Mouse (Mus musculus): ENCODE results near the gene Il6st. TPM values are rescaled to one million over a fixed set of nuclear protein-coding genes. Genes with fewer than 3 reads are reported as not detected.

Gene Il6st
- polyA plus RNA-seq, 1 experiment from 2014 or later = 20.7 TPM

DNA sequence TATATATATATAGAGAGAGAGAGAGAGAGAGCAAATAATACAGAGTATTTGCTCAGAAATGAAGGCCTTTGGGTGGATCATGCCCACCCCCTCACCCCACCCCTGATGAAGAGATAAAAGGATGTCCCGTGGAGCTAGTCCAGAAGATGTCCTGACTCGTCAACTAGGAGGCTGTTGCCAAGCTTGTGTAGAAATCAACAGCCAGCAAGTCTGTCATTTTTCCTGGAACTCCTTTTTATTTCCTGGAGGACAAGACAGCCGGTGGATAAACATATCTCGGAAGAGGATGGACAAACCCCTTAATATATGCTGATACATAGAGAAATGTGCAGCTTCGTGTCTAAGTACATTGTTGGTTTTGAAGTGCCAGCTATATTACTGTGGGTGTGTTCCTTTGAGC lies 49.0 kb downstream of the Il6st start:
- H3K4me1 ChIP-seq (ENCODE audit: control insufficient read depth, insufficient read depth, low read length) = no peaks in the 10 kb centered on the region
- no peak overlapping the region for H3K27ac ChIP-seq (replicated peaks; ENCODE audit: low read depth, low read length)
- H3K4me2 ChIP-seq (ENCODE audit: low read length) = no peak overlapping the region
- no peaks in the 10 kb centered on the region for H3K9me3 ChIP-seq (ENCODE audit: control insufficient read depth, low read length)
- DNase-seq (no peak), ATAC-seq (ENCODE audit: low FRiP score, low TSS enrichment) (no peak)
- 91% methylated on average over 5 of the region's 5 CpGs for WGBS
- H3K4me3 ChIP-seq (replicated peaks; ENCODE audit: low read depth, low read length) = no peak overlapping the region
- peaks cover 1% of the 10 kb centered on the region; the same call in 1 of the 2 replicates for H3K36me3 ChIP-seq (ENCODE audit: control insufficient read depth, insufficient read depth, low read length)
- no peak overlapping the region for H3K9ac ChIP-seq (replicated peaks; ENCODE audit: low read length)
- no peaks in the 10 kb centered on the region for H3K27me3 ChIP-seq (ENCODE audit: control insufficient read depth, insufficient read depth, low read length)

DNA sequence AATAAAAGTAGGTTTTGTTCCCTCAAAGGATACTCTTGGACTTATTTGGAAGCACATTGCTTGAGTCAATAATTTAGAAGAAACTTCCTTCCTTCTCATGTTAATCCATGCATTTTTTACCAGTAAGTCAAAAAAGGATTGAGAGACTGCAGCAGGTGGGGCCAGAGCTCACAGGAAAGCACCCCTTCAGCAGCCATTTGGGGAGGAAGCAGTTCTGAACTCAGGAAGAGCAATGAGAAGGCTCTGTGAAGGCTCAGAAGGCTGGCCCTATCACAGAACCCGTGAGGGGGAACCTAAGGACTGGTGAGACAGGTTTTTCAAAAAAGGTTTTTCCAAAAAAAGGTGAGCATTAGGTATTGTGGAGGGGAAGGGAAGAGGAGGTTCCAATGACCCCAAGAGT lies 50.7 kb downstream of the Il6st start:
- no peak overlapping the region for H3K9ac ChIP-seq (replicated peaks; ENCODE audit: low read length)
- no peak overlapping the region for H3K27ac ChIP-seq (replicated peaks; ENCODE audit: low read depth, low read length)
- H3K36me3 ChIP-seq (ENCODE audit: control insufficient read depth, insufficient read depth, low read length) = no peaks in the 10 kb centered on the region
- no peaks in the 10 kb centered on the region for H3K9me3 ChIP-seq (ENCODE audit: control insufficient read depth, low read length)
- H3K4me3 ChIP-seq (replicated peaks; ENCODE audit: low read depth, low read length) = no peak overlapping the region
- no peaks in the 10 kb centered on the region for H3K4me1 ChIP-seq (ENCODE audit: control insufficient read depth, insufficient read depth, low read length)
- ATAC-seq (ENCODE audit: low FRiP score, low TSS enrichment) (no peak), DNase-seq (no peak)
- H3K4me2 ChIP-seq (ENCODE audit: low read length) = no peak overlapping the region
- 75% methylated on average over 1 of the region's 1 CpGs for WGBS
- no peaks in the 10 kb centered on the region for H3K27me3 ChIP-seq (ENCODE audit: control insufficient read depth, insufficient read depth, low read length)

DNA sequence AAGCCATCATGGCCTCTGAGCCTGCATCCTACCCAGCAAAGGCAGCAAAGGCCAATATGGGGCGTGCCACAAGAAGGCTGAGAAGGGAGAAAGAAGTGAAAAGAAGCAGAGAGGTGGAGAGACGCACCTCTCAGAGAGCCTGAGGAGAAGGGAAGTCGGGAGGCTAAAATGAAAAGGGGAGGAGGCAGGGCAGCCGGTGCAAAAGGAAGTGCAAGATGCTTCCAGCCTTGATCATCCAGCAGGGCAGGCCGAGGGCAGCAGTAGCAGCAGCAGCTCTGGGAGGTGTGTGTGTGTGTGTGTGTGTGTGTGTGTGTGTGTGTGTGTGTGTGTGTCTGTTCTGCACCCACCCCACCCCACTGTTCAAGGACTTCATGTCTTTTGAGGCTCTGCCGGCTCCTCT lies 58.4 kb downstream of the Il6st start:
- H3K9ac ChIP-seq (replicated peaks; ENCODE audit: low read length) = no peak overlapping the region
- 64% methylated on average over 6 of the region's 6 CpGs for WGBS
- no peak for DNase-seq
- H3K4me3 ChIP-seq (replicated peaks; ENCODE audit: low read depth, low read length) = no peak overlapping the region
- no peaks in the 10 kb centered on the region for H3K36me3 ChIP-seq (ENCODE audit: control insufficient read depth, insufficient read depth, low read length)
- H3K27me3 ChIP-seq (ENCODE audit: control insufficient read depth, insufficient read depth, low read length) = no peaks in the 10 kb centered on the region
- H3K27ac ChIP-seq (replicated peaks; ENCODE audit: low read depth, low read length) = no peak overlapping the region
- no peak overlapping the region for H3K4me2 ChIP-seq (ENCODE audit: low read length)
- H3K9me3 ChIP-seq (ENCODE audit: control insufficient read depth, low read length) = no peaks in the 10 kb centered on the region
- H3K4me1 ChIP-seq (ENCODE audit: control insufficient read depth, insufficient read depth, low read length) = no peaks in the 10 kb centered on the region
- no peak for ATAC-seq (ENCODE audit: low FRiP score, low TSS enrichment)

DNA sequence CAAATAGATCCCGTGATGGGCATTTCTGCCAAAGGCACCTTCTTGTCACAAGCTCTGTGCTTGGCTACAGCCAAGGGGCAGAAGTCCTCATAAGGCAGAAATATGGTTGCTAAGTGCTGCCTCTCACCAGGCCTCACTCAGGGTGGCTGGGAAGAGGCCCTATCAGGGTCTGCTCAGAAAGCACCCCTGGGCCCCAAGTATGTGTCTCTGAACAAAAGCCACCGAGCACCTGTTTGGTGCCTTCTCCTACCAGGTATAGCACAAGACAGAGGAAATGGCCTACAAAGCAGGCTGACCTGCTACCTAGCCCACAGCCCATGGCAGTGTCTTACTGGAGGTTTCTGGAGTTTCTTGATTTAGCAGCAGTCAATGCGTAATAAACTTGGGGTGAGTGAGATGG lies 59.0 kb downstream of the Il6st start:
- ATAC-seq (ENCODE audit: low FRiP score, low TSS enrichment) (no peak), DNase-seq (no peak)
- no peaks in the 10 kb centered on the region for H3K27me3 ChIP-seq (ENCODE audit: control insufficient read depth, insufficient read depth, low read length)
- no peak overlapping the region for H3K4me3 ChIP-seq (replicated peaks; ENCODE audit: low read depth, low read length)
- H3K4me1 ChIP-seq (ENCODE audit: control insufficient read depth, insufficient read depth, low read length) = no peaks in the 10 kb centered on the region
- no peak overlapping the region for H3K27ac ChIP-seq (replicated peaks; ENCODE audit: low read depth, low read length)
- H3K9me3 ChIP-seq (ENCODE audit: control insufficient read depth, low read length) = no peaks in the 10 kb centered on the region
- H3K36me3 ChIP-seq (ENCODE audit: control insufficient read depth, insufficient read depth, low read length) = no peaks in the 10 kb centered on the region
- 83% methylated on average over 3 of the region's 3 CpGs for WGBS
- H3K9ac ChIP-seq (replicated peaks; ENCODE audit: low read length) = no peak overlapping the region
- no peak overlapping the region for H3K4me2 ChIP-seq (ENCODE audit: low read length)

DNA sequence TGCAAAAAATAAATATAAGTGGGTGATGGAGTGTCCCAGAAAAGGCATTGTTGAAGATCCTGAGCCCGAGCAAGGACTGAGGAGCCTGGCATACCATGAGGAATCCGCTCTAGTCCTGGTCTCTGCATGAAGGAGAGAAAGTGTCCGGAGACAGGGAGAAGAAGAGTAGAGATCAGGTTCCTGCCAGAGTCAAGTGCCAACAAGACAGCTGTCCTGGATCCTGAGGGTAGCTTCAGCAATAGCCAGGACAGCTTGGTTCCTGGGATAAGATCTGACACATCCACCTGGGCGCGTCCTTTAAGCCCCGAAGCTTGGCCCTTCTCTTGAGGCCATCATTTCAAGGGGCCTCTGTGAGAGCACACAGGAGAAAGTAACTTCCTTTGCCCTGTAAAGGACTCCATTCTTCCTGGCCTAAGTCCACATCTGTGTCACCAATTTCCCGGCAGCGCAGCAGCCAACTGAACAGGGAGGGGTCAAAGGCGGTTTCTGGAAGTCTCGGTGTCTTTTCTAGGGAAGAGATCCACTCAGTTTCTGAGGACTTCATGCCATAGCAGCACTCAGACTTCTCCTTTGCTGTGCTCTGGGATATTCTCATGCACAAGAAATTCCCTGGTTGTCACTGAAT lies 59.6 kb downstream of the Il6st start:
- Histone ChIP-seq H3K4me3 (replicated peaks; ENCODE audit: low read depth, low read length) (no peak overlapping the region), H3K27ac (replicated peaks; ENCODE audit: low read depth, low read length) (no peak overlapping the region), H3K27me3 (ENCODE audit: control insufficient read depth, insufficient read depth, low read length) (no peaks in the 10 kb centered on the region), H3K4me2 (ENCODE audit: low read length) (no peak overlapping the region), H3K9me3 (ENCODE audit: control insufficient read depth, low read length) (no peaks in the 10 kb centered on the region), H3K36me3 (ENCODE audit: control insufficient read depth, insufficient read depth, low read length) (no peaks in the 10 kb centered on the region), H3K4me1 (ENCODE audit: control insufficient read depth, insufficient read depth, low read length) (no peaks in the 10 kb centered on the region), H3K9ac (replicated peaks; ENCODE audit: low read length) (no peak overlapping the region)
- no peak for DNase-seq
- no peak for ATAC-seq (ENCODE audit: low FRiP score, low TSS enrichment)
- 94% methylated on average over 10 of the region's 10 CpGs for whole genome bisulfite sequencing

DNA sequence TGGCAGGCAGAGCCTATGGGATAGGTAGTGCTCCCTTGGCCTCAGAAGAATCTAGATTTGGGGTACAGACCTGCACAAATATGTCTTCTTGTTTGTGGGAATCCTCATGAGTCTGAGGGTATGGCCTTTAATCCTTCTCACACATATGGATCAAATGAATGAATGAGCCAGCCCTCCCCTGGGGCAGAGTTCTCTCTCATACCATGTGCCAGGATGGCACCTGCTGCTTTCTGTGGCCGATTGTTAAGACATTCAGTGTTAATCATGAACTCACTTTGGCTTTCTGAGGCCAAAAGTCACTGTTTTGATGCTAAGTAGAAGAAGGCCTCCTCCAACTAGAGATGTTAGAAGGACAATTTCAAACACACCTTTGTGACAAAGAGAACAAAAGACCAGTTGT lies 63.3 kb downstream of the Il6st start:
- Histone ChIP-seq H3K36me3 (ENCODE audit: control insufficient read depth, insufficient read depth, low read length) (no peaks in the 10 kb centered on the region), H3K9me3 (ENCODE audit: control insufficient read depth, low read length) (no peaks in the 10 kb centered on the region), H3K4me3 (replicated peaks; ENCODE audit: low read depth, low read length) (no peak overlapping the region), H3K4me2 (ENCODE audit: low read length) (no peak overlapping the region), H3K9ac (replicated peaks; ENCODE audit: low read length) (no peak overlapping the region), H3K27me3 (ENCODE audit: control insufficient read depth, insufficient read depth, low read length) (no peaks in the 10 kb centered on the region), H3K27ac (replicated peaks; ENCODE audit: low read depth, low read length) (no peak overlapping the region), H3K4me1 (ENCODE audit: control insufficient read depth, insufficient read depth, low read length) (no peaks in the 10 kb centered on the region)
- DNase-seq (no peak), ATAC-seq (ENCODE audit: low FRiP score, low TSS enrichment) (no peak)
- 56% methylated on average over 1 of the region's 1 CpGs for WGBS

DNA sequence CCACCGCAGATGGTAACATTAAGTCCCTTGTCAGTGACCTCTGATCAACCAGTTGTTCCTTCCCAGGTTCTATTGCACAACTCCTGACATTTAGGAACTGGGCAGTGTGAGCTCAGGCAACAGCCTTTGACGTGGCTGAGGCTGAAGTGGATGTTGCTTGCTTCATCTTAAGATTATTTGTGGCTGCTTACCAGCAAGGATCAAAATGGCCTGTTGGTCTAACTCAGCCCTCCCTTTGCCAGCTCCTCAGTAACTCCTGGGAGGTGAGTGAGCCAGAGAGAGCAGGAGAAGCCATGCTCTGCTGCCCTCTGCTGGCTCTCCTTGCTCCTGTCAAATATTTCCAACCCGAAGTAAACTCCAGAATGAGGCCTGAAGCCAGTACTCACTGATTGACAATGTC lies 66.0 kb downstream of the Il6st start:
- Histone ChIP-seq H3K4me1 (ENCODE audit: control insufficient read depth, insufficient read depth, low read length) (no peaks in the 10 kb centered on the region), H3K9me3 (ENCODE audit: control insufficient read depth, low read length) (no peaks in the 10 kb centered on the region), H3K36me3 (ENCODE audit: control insufficient read depth, insufficient read depth, low read length) (no peaks in the 10 kb centered on the region), H3K27ac (replicated peaks; ENCODE audit: low read depth, low read length) (no peak overlapping the region), H3K9ac (replicated peaks; ENCODE audit: low read length) (no peak overlapping the region), H3K27me3 (ENCODE audit: control insufficient read depth, insufficient read depth, low read length) (no peaks in the 10 kb centered on the region), H3K4me2 (ENCODE audit: low read length) (no peak overlapping the region), H3K4me3 (replicated peaks; ENCODE audit: low read depth, low read length) (no peak overlapping the region)
- ATAC-seq (ENCODE audit: low FRiP score, low TSS enrichment) = peak; percentile 58; the same call in 1 of the 2 replicates
- peak; percentile 86 for DNase-seq
- 35% methylated on average over 3 of the region's 3 CpGs for WGBS

DNA sequence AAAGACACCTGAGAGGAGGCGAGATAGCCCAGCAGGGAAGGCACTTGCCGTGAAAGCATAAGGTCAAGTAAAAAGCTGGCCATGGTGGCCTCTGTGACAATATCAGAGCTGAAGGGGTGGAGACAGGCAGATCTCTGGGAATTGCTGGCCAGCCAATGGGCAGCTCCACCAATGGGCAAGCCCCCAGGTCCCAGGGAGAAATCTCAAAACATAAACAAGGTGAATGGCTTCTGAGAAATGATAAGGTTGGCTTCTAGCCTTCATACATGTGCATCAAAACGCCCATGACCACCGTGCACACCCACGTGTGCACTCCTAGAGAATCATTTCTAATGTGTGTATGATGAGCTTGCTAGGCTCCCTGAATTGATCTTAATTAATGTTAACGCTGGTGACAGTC lies 68.4 kb downstream of the Il6st start:
- 90% methylated on average over 6 of the region's 6 CpGs for WGBS
- Histone ChIP-seq H3K9ac (replicated peaks; ENCODE audit: low read length) (no peak overlapping the region), H3K4me2 (ENCODE audit: low read length) (no peak overlapping the region), H3K4me1 (ENCODE audit: control insufficient read depth, insufficient read depth, low read length) (no peaks in the 10 kb centered on the region), H3K36me3 (ENCODE audit: control insufficient read depth, insufficient read depth, low read length) (no peaks in the 10 kb centered on the region), H3K27ac (replicated peaks; ENCODE audit: low read depth, low read length) (no peak overlapping the region), H3K9me3 (ENCODE audit: control insufficient read depth, low read length) (no peaks in the 10 kb centered on the region), H3K27me3 (ENCODE audit: control insufficient read depth, insufficient read depth, low read length) (no peaks in the 10 kb centered on the region), H3K4me3 (replicated peaks; ENCODE audit: low read depth, low read length) (no peak overlapping the region)
- ATAC-seq (ENCODE audit: low FRiP score, low TSS enrichment) (no peak), DNase-seq (no peak)

DNA sequence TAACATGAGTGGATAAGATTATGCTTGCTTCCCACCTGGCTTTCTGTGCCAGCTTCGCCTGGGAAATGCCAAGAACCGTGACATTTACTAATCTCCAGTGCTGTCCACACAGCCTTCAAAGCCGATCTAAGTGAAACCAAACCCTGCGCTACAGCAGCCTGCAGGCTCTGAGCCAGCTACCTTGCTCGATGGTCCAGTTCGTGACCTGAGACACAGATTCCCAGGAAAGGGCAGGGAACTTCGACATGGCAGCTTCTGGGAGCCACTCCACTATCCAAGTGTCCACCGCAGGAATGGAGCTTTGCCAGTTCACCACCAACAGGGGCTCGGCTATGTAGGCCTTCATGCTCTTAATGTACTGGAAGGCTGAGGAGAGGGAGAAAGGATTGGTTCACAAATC lies 69.7 kb downstream of the Il6st start:
- Histone ChIP-seq H3K27ac (replicated peaks; ENCODE audit: low read depth, low read length) (no peak overlapping the region), H3K4me2 (ENCODE audit: low read length) (no peak overlapping the region), H3K27me3 (ENCODE audit: control insufficient read depth, insufficient read depth, low read length) (no peaks in the 10 kb centered on the region), H3K4me3 (replicated peaks; ENCODE audit: low read depth, low read length) (no peak overlapping the region), H3K9ac (replicated peaks; ENCODE audit: low read length) (no peak overlapping the region), H3K36me3 (ENCODE audit: control insufficient read depth, insufficient read depth, low read length) (no peaks in the 10 kb centered on the region), H3K9me3 (ENCODE audit: control insufficient read depth, low read length) (no peaks in the 10 kb centered on the region), H3K4me1 (ENCODE audit: control insufficient read depth, insufficient read depth, low read length) (no peaks in the 10 kb centered on the region)
- WGBS = 63% methylated on average over 9 of the region's 9 CpGs
- ATAC-seq (ENCODE audit: low FRiP score, low TSS enrichment) = no peak
- DNase-seq = peak; percentile 25
